Mouse (Mus musculus): ENCODE results near the gene Tbc1d8b. TPM values are rescaled to one million over a fixed set of nuclear protein-coding genes. Genes with fewer than 3 reads are reported as not detected.

The Tbc1d8b gene
- 2.3 and 3.4 TPM in 2 replicates for polyA plus RNA-seq (2015; fragmentation: Nextera tagmentation; extraction: Ambion mirVana)

DNA sequence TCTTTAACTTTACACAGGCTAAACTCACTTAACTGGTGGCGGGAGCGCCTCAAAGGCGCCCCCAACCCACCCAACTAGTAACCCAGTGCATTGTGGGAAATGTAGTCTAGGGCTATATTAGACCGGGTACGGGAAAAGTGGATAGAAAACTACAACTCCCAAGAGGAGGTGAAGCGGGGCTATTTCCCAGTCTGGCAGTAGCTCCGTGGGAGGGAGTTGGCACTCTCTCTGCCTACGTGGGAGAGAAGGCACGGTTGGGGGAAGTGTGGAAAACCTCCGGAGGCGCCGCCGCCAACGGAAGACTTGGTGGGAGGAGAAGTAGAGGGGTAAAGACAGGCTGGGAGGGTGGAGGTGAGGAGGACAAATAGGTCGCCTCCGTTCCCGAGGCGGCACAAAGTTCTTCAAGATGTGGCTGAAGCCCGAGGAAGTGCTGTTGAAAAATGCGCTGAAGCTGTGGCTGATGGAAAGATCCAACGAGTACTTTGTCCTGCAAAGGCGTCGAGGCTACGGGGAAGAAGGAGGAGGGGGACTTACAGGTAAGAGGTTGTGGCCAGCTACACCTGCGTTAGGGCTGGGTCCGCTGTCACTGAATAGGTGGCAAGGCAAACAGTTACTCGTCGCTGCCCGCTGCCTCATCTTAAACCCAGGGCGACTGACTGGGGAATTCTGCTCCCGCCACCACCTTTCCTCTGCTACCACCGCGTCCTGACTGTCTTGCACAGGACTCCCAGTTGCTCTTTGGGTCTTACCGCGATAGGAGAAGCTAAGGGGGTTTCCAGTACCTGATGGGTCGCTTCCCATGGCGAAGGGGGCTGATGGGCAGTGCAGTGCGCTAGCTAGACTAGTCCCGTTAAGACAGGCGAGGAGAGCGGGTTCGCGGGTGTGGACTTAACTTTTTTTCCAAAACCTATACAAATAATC is at the start of gene Tbc1d8b:
Gene Tbc1d8b, plus strand, starts transcription at position 222 of the 921 bp plus-strand sequence.

GRCm38 (mm10) chrX:139714381-139714780 is 29.6 kb downstream of the Tbc1d8b start, which contains the start of gene Gm15013:
Gene Gm15013 (minus strand): TSS chrX:139714481.

DNA sequence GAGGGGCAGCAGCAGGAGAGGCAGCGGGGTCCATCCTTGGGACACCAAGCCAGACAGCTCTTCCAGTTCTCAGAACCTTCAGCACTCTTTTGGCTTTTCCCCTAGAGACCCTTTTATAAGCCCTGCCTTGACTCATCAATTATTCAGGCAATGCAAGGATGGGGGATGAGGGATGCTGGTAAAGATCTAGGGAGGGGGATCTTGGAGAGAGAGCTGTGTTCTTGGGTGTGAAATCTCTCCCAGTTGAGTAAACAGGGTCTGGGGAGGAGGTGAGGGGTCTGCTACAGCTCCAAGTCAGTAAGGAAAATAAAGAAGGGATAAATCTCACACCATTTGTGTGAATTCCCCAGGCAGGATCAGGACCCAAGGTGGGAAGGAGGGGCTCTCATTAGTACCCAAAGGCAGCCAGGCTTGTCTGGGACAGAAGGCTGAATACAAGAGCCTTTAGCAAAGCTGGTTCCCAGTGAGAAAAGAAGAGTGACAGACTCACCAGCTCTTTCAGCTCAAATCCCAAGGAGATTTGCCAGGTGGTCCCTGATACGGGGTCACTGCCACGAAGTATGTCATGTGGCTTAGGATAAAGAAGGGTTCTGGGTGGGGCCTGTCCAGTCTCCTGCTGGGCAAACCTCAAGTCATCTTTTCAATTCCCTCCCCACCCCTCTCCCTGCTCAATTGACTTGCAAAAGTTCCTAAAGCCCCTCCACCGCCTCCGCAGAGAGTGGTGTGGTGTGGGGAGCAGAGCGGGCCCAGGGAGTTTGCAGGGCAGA is 97.7 kb downstream of the Tbc1d8b start, which contains the start of gene Ripply1:
Gene Ripply1, minus strand, starts transcription at position 76 of the 767 bp plus-strand sequence.

DNA sequence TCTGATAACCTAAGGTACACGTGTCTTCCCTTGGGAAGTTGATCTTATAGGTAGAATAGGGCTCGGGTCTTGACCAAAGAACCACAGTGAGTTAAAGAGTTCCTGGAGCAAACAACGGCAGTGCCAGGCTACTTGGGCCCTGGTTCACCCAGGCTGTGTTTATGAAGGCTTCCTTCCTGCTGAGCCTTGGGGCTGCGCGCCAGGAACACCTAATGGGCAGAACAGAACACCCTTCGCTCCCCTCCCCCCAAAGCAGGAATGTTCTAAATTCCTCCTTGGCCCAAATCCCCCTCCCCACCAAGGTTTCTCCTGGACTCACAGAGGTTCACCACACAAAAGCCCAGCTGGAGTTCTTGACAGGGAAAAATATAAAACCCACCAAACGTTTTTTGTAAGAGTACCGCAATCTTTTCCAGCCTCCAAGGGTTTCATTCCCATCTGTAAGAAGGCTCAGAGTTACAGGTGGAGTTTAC is 115.6 kb downstream of the Tbc1d8b start, which contains the start of gene Cldn2:
Gene Cldn2, plus strand, starts transcription at position 423 of the 473 bp plus-strand sequence.

Other genes starting within 250 kb of the Tbc1d8b start
- 3.4 and 3.9 TPM in 2 replicates for gene D330045A20Rik, start 204.6 kb upstream of the Tbc1d8b start, polyA plus RNA-seq (2015; fragmentation: Nextera tagmentation; extraction: Ambion mirVana)
- gene Rnf128, start 121.7 kb upstream of the Tbc1d8b start, polyA plus RNA-seq (2015; fragmentation: Nextera tagmentation; extraction: Ambion mirVana), result 95.5 and 107 TPM in 2 replicates
- gene Gm15013, start 29.5 kb downstream of the Tbc1d8b start, polyA plus RNA-seq (2015; fragmentation: Nextera tagmentation; extraction: Ambion mirVana), result 0.39 TPM in 1 of 2 replicates, not detected in the other
- gene Ripply1, start 97.4 kb downstream of the Tbc1d8b start, polyA plus RNA-seq (2015; fragmentation: Nextera tagmentation; extraction: Ambion mirVana), result 0.27 and 0.33 TPM in 2 replicates
- gene Cldn2, start 115.8 kb downstream of the Tbc1d8b start, polyA plus RNA-seq (2015; fragmentation: Nextera tagmentation; extraction: Ambion mirVana), result 0.67 and 0.85 TPM in 2 replicates
- gene Morc4, start 186.7 kb downstream of the Tbc1d8b start, polyA plus RNA-seq (2015; fragmentation: Nextera tagmentation; extraction: Ambion mirVana), result 5.4 and 11.5 TPM in 2 replicates